Mouse (Mus musculus): ENCODE results near the gene Cbfa2t3. TPM values are rescaled to one million over a fixed set of nuclear protein-coding genes. Genes with fewer than 3 reads are reported as not detected.

Gene Cbfa2t3
- polyA plus RNA-seq, 1 experiment from 2014 or later, result 6.8 TPM

- Histone ChIP-seq H3K4me2 (ENCODE audit: low read depth, low read length) (peak overlapping the region; percentile 47), H3K9me3 (ENCODE audit: control insufficient read depth, low read length) (no peaks in the 10 kb centered on the region), H3K9ac (ENCODE audit: low read length) (no peak overlapping the region), H3K4me1 (replicated peaks; ENCODE audit: control insufficient read depth, insufficient read depth, low read length) (peaks cover 10% of the 10 kb centered on the region; the same call in 1 of the 2 replicates), H3K27me3 (ENCODE audit: control insufficient read depth, insufficient read depth, low read depth, low read length) (peaks cover 12% of the 10 kb centered on the region), H3K27ac (ENCODE audit: low read length) (no peak overlapping the region), H3K36me3 (ENCODE audit: control insufficient read depth, insufficient read depth, low read length) (no peaks in the 10 kb centered on the region), H3K4me3 (ENCODE audit: low read length) (no peak overlapping the region)
- ATAC-seq (ENCODE audit: low read depth), result peak; percentile 58; the same call in 1 of the 2 replicates
- 4% methylated on average over 25 of the region's 25 CpGs for WGBS
Measured at GRCm38 (mm10) chr8:122720070-122720729, 21.3 kb upstream of the Cbfa2t3 start.

- no peaks in the 10 kb centered on the region for H3K9me3 ChIP-seq (ENCODE audit: control insufficient read depth, low read length)
- no peak overlapping the region for H3K27ac ChIP-seq (ENCODE audit: low read length)
- 23% methylated on average over 7 of the region's 7 CpGs for WGBS
- no peaks in the 10 kb centered on the region for H3K36me3 ChIP-seq (ENCODE audit: control insufficient read depth, insufficient read depth, low read length)
- peaks cover 10% of the 10 kb centered on the region; the same call in 1 of the 2 replicates for H3K4me1 ChIP-seq (replicated peaks; ENCODE audit: control insufficient read depth, insufficient read depth, low read length)
- H3K9ac ChIP-seq (ENCODE audit: low read length), result no peak overlapping the region
- H3K4me2 ChIP-seq (ENCODE audit: low read depth, low read length), result no peak overlapping the region
- peaks cover 12% of the 10 kb centered on the region for H3K27me3 ChIP-seq (ENCODE audit: control insufficient read depth, insufficient read depth, low read depth, low read length)
- H3K4me3 ChIP-seq (ENCODE audit: low read length), result no peak overlapping the region
- ATAC-seq (ENCODE audit: low read depth), result peak; percentile 21
Measured at GRCm38 (mm10) chr8:122719500-122720065, 20.7 kb upstream of the Cbfa2t3 start.

- Histone ChIP-seq H3K9me3 (ENCODE audit: control insufficient read depth, low read length) (no peaks in the 10 kb centered on the region), H3K9ac (ENCODE audit: low read length) (no peak overlapping the region), H3K4me2 (ENCODE audit: low read depth, low read length) (no peak overlapping the region), H3K4me3 (ENCODE audit: low read length) (no peak overlapping the region), H3K27ac (ENCODE audit: low read length) (no peak overlapping the region), H3K36me3 (ENCODE audit: control insufficient read depth, insufficient read depth, low read length) (no peaks in the 10 kb centered on the region), H3K27me3 (ENCODE audit: control insufficient read depth, insufficient read depth, low read depth, low read length) (peaks cover 12% of the 10 kb centered on the region), H3K4me1 (replicated peaks; ENCODE audit: control insufficient read depth, insufficient read depth, low read length) (peaks cover 10% of the 10 kb centered on the region; the same call in 1 of the 2 replicates)
- no peak for ATAC-seq (ENCODE audit: low read depth)
- 72% methylated on average over 14 of the region's 14 CpGs for WGBS
Measured at GRCm38 (mm10) chr8:122718711-122719499, 20.0 kb upstream of the Cbfa2t3 start.

DNA sequence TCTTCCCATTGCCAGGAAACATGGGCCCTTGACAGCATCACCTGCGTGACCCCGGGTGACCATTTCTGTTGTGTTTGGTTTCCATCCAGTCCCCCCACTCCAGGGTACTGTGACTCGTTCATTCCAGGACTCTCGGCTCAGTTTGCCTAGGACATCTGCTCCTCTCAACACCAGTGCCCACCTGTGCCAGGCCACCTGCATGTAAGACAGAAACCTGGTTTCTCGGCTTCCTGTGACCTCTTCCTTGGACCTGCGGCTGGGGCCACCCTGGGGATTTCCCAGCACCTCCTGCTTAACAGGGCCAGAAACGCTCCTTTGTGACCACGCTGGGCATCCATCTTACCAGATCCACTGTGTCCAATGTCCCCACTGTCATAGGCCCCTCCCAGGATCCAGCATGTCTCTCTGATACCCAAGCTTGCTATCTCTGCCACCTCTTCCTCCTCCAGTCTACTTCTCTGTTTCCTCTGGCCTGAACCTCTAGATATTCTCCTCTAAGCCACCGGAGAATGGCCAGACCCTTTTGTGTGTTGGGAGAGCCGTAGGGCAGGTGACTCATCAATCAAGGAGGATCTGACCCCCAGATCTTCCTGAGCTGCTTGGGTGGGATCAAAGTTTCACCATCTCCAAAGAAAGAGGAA lies 19.1 kb upstream of the Cbfa2t3 start:
- H3K36me3 ChIP-seq (ENCODE audit: control insufficient read depth, insufficient read depth, low read length), result no peaks in the 10 kb centered on the region
- H3K4me1 ChIP-seq (replicated peaks; ENCODE audit: control insufficient read depth, insufficient read depth, low read length), result peaks cover 10% of the 10 kb centered on the region; the same call in 1 of the 2 replicates
- H3K4me3 ChIP-seq (ENCODE audit: low read length), result no peak overlapping the region
- H3K4me2 ChIP-seq (ENCODE audit: low read depth, low read length), result no peak overlapping the region
- ATAC-seq (ENCODE audit: low read depth), result no peak
- H3K9me3 ChIP-seq (ENCODE audit: control insufficient read depth, low read length), result no peaks in the 10 kb centered on the region
- H3K27ac ChIP-seq (ENCODE audit: low read length), result no peak overlapping the region
- 72% methylated on average over 10 of the region's 10 CpGs for WGBS
- peaks cover 12% of the 10 kb centered on the region for H3K27me3 ChIP-seq (ENCODE audit: control insufficient read depth, insufficient read depth, low read depth, low read length)
- H3K9ac ChIP-seq (ENCODE audit: low read length), result no peak overlapping the region

DNA sequence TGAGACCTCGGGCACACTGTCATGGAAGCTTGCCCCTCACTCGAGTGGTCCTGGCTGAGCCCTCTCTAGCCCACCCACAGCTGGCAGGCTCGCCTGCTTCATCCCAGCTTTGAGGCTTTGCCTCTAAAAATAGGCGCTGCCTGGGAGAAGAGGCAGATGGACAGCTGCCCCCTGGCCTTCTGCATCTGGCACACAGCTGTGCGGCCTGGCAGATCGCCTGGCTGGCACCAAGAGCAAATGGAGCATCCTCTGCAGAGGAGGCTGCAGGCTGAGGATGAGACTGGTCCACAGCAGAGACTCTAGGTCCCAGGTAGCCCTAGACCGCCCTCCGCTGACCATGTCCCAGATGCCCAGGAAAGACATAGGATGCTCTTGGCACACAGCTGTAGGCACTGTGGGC lies 17.7 kb upstream of the Cbfa2t3 start:
- no peak overlapping the region for H3K4me3 ChIP-seq (ENCODE audit: low read length)
- no peak overlapping the region for H3K27ac ChIP-seq (ENCODE audit: low read length)
- WGBS, result 63% methylated on average over 8 of the region's 8 CpGs
- H3K9me3 ChIP-seq (ENCODE audit: control insufficient read depth, low read length), result no peaks in the 10 kb centered on the region
- no peaks in the 10 kb centered on the region for H3K36me3 ChIP-seq (ENCODE audit: control insufficient read depth, insufficient read depth, low read length)
- no peak overlapping the region for H3K9ac ChIP-seq (ENCODE audit: low read length)
- H3K4me2 ChIP-seq (ENCODE audit: low read depth, low read length), result no peak overlapping the region
- H3K27me3 ChIP-seq (ENCODE audit: control insufficient read depth, insufficient read depth, low read depth, low read length), result peaks cover 12% of the 10 kb centered on the region
- peaks cover 11% of the 10 kb centered on the region; the same call in 1 of the 2 replicates for H3K4me1 ChIP-seq (replicated peaks; ENCODE audit: control insufficient read depth, insufficient read depth, low read length)
- ATAC-seq (ENCODE audit: low read depth), result no peak

DNA sequence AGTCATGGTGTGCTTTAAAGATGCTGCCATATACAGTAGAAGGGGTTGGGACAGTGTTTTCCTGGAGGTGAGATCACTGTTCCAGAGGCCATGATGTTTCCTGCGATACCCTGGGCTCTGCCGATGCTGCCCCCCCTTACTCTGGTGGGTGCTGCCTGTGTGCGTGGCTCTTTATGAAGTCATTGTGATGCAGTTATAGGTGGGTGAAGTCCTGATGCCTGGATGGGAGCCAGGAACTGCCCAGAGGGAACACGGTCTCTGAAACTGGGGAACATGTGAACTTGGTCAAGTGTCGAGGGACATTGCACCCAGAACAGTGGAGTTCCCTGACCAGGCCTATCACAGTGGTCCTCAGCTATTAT lies 14.2 kb upstream of the Cbfa2t3 start:
- ATAC-seq (ENCODE audit: low read depth), result no peak
- no peak overlapping the region for H3K4me2 ChIP-seq (ENCODE audit: low read depth, low read length)
- H3K9me3 ChIP-seq (ENCODE audit: control insufficient read depth, low read length), result no peaks in the 10 kb centered on the region
- no peaks in the 10 kb centered on the region for H3K36me3 ChIP-seq (ENCODE audit: control insufficient read depth, insufficient read depth, low read length)
- no peak overlapping the region for H3K4me3 ChIP-seq (ENCODE audit: low read length)
- H3K9ac ChIP-seq (ENCODE audit: low read length), result no peak overlapping the region
- H3K4me1 ChIP-seq (replicated peaks; ENCODE audit: control insufficient read depth, insufficient read depth, low read length), result 0 out of 2 replicates have a peak, but pooled peaks cover 2% of the 10 kb centered on the region
- 86% methylated on average over 5 of the region's 5 CpGs for WGBS
- no peaks in the 10 kb centered on the region for H3K27me3 ChIP-seq (ENCODE audit: control insufficient read depth, insufficient read depth, low read depth, low read length)
- no peak overlapping the region for H3K27ac ChIP-seq (ENCODE audit: low read length)

DNA sequence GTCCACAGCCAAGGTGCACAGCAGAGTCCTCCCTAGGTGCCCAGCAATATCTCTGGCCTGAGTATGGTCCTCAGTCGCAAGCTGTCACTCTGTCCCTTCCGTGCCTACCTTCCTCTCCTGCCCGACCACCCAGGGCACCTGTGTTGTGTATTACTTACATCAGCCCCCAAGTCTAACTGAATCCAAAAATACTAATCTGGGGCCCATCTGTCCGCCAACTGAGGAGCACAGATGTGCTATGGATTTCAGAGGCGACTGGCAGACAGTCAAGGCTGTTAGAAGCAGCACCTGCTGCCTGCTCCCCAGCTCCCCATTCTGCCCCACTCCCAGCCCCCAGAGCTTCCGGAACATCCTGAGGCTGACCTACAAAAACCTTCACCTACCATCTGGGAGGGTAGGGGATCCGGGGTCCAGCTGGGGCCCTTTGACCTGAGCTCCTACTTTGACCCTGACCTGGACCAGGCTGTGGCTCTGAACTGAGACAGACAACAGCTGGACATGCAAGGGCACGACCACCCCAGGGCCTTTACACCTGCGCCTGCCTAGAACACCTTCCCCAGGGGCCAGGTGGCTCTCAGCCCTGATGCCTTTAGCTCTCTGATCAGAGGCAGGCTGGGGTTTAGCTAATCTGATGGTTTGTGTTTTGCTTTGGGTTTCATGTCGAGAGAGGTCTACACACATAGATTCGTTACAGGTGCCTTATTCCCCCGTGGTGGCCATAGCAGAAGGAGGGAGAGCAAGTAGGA lies 13.7 kb upstream of the Cbfa2t3 start:
- 0 out of 2 replicates have a peak, but pooled peaks cover 2% of the 10 kb centered on the region for H3K4me1 ChIP-seq (replicated peaks; ENCODE audit: control insufficient read depth, insufficient read depth, low read length)
- H3K27me3 ChIP-seq (ENCODE audit: control insufficient read depth, insufficient read depth, low read depth, low read length), result no peaks in the 10 kb centered on the region
- 66% methylated on average over 12 of the region's 12 CpGs for WGBS

GRCm38 (mm10) chr8:122711891-122712365 lies 13.0 kb upstream of the Cbfa2t3 start:
- 0 out of 2 replicates have a peak, but pooled peaks cover 2% of the 10 kb centered on the region for H3K4me1 ChIP-seq (replicated peaks; ENCODE audit: control insufficient read depth, insufficient read depth, low read length)
- H3K27ac ChIP-seq (ENCODE audit: low read length), result no peak overlapping the region
- no peaks in the 10 kb centered on the region for H3K36me3 ChIP-seq (ENCODE audit: control insufficient read depth, insufficient read depth, low read length)
- no peaks in the 10 kb centered on the region for H3K27me3 ChIP-seq (ENCODE audit: control insufficient read depth, insufficient read depth, low read depth, low read length)
- H3K9ac ChIP-seq (ENCODE audit: low read length), result no peak overlapping the region
- ATAC-seq (ENCODE audit: low read depth), result peak; percentile 65
- no peaks in the 10 kb centered on the region for H3K9me3 ChIP-seq (ENCODE audit: control insufficient read depth, low read length)
- H3K4me2 ChIP-seq (ENCODE audit: low read depth, low read length), result no peak overlapping the region
- 35% methylated on average over 11 of the region's 11 CpGs for WGBS
- H3K4me3 ChIP-seq (ENCODE audit: low read length), result no peak overlapping the region

More for the DNA sequence above, 13.7 kb upstream of the Cbfa2t3 start:
- ATAC-seq (ENCODE audit: low read depth), result no peak
- Histone ChIP-seq H3K9ac (ENCODE audit: low read length) (no peak overlapping the region), H3K4me2 (ENCODE audit: low read depth, low read length) (no peak overlapping the region), H3K36me3 (ENCODE audit: control insufficient read depth, insufficient read depth, low read length) (no peaks in the 10 kb centered on the region), H3K4me3 (ENCODE audit: low read length) (no peak overlapping the region), H3K9me3 (ENCODE audit: control insufficient read depth, low read length) (no peaks in the 10 kb centered on the region), H3K27ac (ENCODE audit: low read length) (no peak overlapping the region)

Measured in lung, embryonic 16.5 days (tissue).